Mouse (Mus musculus) splenic B cell, adult 2 months (primary cell): ENCODE data around the gene Nrn1.

ENCODE experiments used
- DNase-seq: peaks from one replicate; pipeline ENCODE4 v3.0.0-alpha.2; 2011; ENCODE audit warnings: low read depth, low spot score
- H3K27me3 ChIP-seq: 2 replicates; pipeline ENCODE4 v1.6.1; 2012; ENCODE audit warnings: mild to moderate bottlenecking, low read length, moderate library complexity, mixed read lengths; ENCODE audit not compliant: control insufficient read depth, poor library complexity, insufficient read depth, severe bottlenecking
- H3K36me3 ChIP-seq: 2 replicates; pipeline ENCODE4 v1.6.1; 2012; ENCODE audit warnings: mild to moderate bottlenecking, low read length, moderate library complexity, mixed read lengths; ENCODE audit not compliant: control insufficient read depth, poor library complexity, insufficient read depth, severe bottlenecking

The Nrn1 gene

DNA sequence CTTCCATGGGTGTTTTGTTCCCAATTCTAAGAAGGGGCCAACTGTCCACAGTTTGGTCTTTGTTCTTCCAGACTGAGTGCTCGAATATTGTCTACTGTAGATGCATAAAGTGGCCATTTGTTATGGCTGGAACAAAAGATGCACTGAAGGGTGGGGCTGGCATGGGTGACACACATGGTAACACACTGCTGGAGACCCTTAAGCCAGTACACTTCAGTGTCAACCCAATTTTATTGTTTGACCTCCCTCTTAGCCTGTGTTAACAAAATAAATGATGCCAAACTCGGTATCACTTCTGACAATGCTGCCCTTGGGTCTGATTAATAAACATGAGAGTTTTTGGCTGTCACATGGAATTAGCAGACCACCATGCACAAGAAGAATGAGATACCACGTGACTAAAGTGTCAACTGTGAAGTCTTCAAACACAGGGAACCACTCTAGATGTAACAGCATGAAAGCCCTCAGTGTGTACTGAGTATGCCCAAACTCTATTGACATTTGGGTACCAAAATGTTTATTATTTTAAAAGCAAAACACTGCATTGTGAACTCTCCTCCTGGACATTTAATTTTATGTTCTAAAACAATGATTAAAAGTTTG is 27.7 kb downstream of the Nrn1 start:
- no peaks in the 10 kb centered on the region; the same call in 1 of the 2 replicates for H3K27me3 ChIP-seq
- DNase-seq: no peak
- H3K36me3 ChIP-seq: no peaks in the 10 kb centered on the region

GRCm38 (mm10) chr13:36696351-36696771 is 38.6 kb downstream of the Nrn1 start:
- H3K36me3 ChIP-seq: no peaks in the 10 kb centered on the region
- no peaks in the 10 kb centered on the region for H3K27me3 ChIP-seq
- DNase-seq: no peak

- Histone ChIP-seq H3K36me3 (no peaks in the 10 kb centered on the region), H3K27me3 (no peaks in the 10 kb centered on the region)
- DNase-seq: no peak
These were observed 39.3 kb downstream of the Nrn1 start for GRCm38 (mm10) chr13:36695516-36696201.

- no peaks in the 10 kb centered on the region for H3K27me3 ChIP-seq
- no peaks in the 10 kb centered on the region for H3K36me3 ChIP-seq
- DNase-seq: no peak
These were observed 51.4 kb downstream of the Nrn1 start for GRCm38 (mm10) chr13:36683581-36683980.

DNA sequence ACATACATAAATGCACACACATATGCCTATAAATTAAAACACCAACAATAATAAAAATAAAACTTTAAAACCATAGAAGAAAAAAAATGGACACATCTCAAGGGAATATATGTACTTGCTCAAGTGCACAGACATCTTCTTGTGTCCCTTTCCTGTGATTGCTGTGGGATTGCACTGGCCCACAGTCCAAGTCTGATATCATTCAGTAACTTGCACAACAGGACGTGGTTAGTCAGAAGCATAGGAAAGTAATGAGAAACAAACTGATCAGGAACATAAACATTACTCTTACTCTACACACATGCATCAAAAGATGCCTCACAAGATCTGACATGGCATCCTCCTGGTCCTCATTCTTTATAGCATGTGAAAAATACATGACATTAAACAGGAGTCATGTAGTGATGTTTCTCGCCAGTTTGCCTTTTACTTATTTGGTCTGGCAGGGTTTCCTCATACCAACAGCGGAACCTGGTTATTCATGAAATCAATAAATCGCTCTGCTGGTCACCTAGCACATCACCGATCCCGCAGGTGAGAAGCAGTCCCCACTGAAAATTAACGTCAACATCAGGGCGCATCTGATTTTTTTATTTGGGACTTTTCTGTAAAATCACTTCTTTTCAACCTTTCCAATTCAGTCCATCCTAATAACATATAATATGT is 54.1 kb downstream of the Nrn1 start:
- no peak for DNase-seq
- no peaks in the 10 kb centered on the region for H3K36me3 ChIP-seq
- no peaks in the 10 kb centered on the region for H3K27me3 ChIP-seq

- Histone ChIP-seq H3K27me3 (no peaks in the 10 kb centered on the region), H3K36me3 (no peaks in the 10 kb centered on the region)
- no peak for DNase-seq
These were observed 55.6 kb downstream of the Nrn1 start for GRCm38 (mm10) chr13:36679345-36679744.
